Mouse (Mus musculus) neural tube, embryonic 10.5 days (tissue): Measurements from ENCODE around the gene Krtap3-3.
"Not testable (repeated sequence)": the region's sequence is repeated elsewhere in the genome, so short reads cannot be mapped to it uniquely, and the experiment has no call there.

Experiments
- DNase-seq: peaks from one replicate; pipeline ENCODE4 v3.0.0-alpha.2; 2017; ENCODE audit warnings: low spot score; ENCODE audit errors: extremely low spot score

Krtap3-3 gene

GRCm38 (mm10) chr11:99550765-99551164, at the start of gene Krtap3-3:
Gene Krtap3-3, minus strand, starts transcription at chr11:99550865.
- DNase-seq = no peak

GRCm38 (mm10) chr11:99597742-99598141, 47.1 kb upstream of the Krtap3-3 start, which contains the start of gene Krtap9-3:
Gene Krtap9-3, minus strand, starts transcription at chr11:99598105.
- not testable (repeated sequence) for DNase-seq

GRCm38 (mm10) chr11:99590981-99591380, 40.3 kb upstream of the Krtap3-3 start, which contains the start of gene Krtap1-3:
Gene Krtap1-3, minus strand, starts transcription at chr11:99591339.
- no peak for DNase-seq

GRCm38 (mm10) chr11:99585096-99585495, 34.4 kb upstream of the Krtap3-3 start:
- DNase-seq = no peak

- DNase-seq = no peak
Observed at GRCm38 (mm10) chr11:99583245-99583704, 32.6 kb upstream of the Krtap3-3 start, which contains the start of gene Krtap1-4. Gene Krtap1-4, minus strand, starts transcription at chr11:99583654.

- DNase-seq = no peak
Observed at GRCm38 (mm10) chr11:99581564-99581963, 30.9 kb upstream of the Krtap3-3 start.

- DNase-seq = no peak
Observed at GRCm38 (mm10) chr11:99581051-99581450, 30.4 kb upstream of the Krtap3-3 start.

- no peak for DNase-seq
Observed at GRCm38 (mm10) chr11:99580636-99581035, 30.0 kb upstream of the Krtap3-3 start, which contains the start of gene Krtap1-5. Gene Krtap1-5, minus strand, starts transcription at chr11:99581016.

GRCm38 (mm10) chr11:99574106-99574505, 23.4 kb upstream of the Krtap3-3 start:
- DNase-seq = peak; percentile 80

GRCm38 (mm10) chr11:99573164-99573563, 22.5 kb upstream of the Krtap3-3 start:
- no peak for DNase-seq

GRCm38 (mm10) chr11:99566530-99566929, 15.9 kb upstream of the Krtap3-3 start, which contains the start of gene Krtap3-1:
Gene Krtap3-1, minus strand, starts transcription at chr11:99566630.
- no peak for DNase-seq

- no peak for DNase-seq
Observed at GRCm38 (mm10) chr11:99562580-99562979, 11.9 kb upstream of the Krtap3-3 start.

GRCm38 (mm10) chr11:99559366-99559765, 8.7 kb upstream of the Krtap3-3 start, which contains the start of gene Gm11939:
Gene Gm11939, minus strand, starts transcription at chr11:99559466.
- DNase-seq = no peak

GRCm38 (mm10) chr11:99557976-99558745, 7.5 kb upstream of the Krtap3-3 start:
- no peak for DNase-seq

GRCm38 (mm10) chr11:99556753-99557152, 6.1 kb upstream of the Krtap3-3 start, which contains the start of gene Krtap3-2:
Gene Krtap3-2, minus strand, starts transcription at chr11:99556853.
- DNase-seq = no peak

GRCm38 (mm10) chr11:99556195-99556594, 5.5 kb upstream of the Krtap3-3 start:
- DNase-seq = no peak

GRCm38 (mm10) chr11:99547892-99548291, 2.8 kb downstream of the Krtap3-3 start:
- DNase-seq = no peak

- DNase-seq = no peak
Observed at GRCm38 (mm10) chr11:99539721-99540120, 10.9 kb downstream of the Krtap3-3 start.

GRCm38 (mm10) chr11:99521288-99521860, 29.3 kb downstream of the Krtap3-3 start, which contains the start of gene Krt39:
Gene Krt39, minus strand, starts transcription at chr11:99521338.
- DNase-seq = no peak

- DNase-seq = no peak
Observed at GRCm38 (mm10) chr11:99514098-99514497, 36.6 kb downstream of the Krtap3-3 start.
